Mouse (Mus musculus) G1E (cell line): ENCODE results near the gene Ptpn22. TPM values are rescaled to one million over a fixed set of nuclear protein-coding genes. Genes with fewer than 3 reads are reported as not detected.

Experiments used
- ATAC-seq: 2 replicates; pipeline ENCODE4 v1.8.0; 2016; ENCODE audit warnings: mild to moderate bottlenecking; ENCODE audit not compliant: insufficient number of reproducible peaks, poor library complexity, low FRiP score, severe bottlenecking; ENCODE audit errors: extremely low read depth
- DNase-seq: peaks from one replicate; pipeline ENCODE4 v3.0.0; 2012; ENCODE audit warnings: low spot score
- H3K27me3 ChIP-seq: 2 replicates; pipeline ENCODE4 v1.6.1; 2012; ENCODE audit warnings: mild to moderate bottlenecking, low read length, inconsistent platforms; ENCODE audit not compliant: insufficient read depth
- H3K36me3 ChIP-seq: replicated peaks from 2 replicates; pipeline ENCODE3; 2012; ENCODE audit warnings: mild to moderate bottlenecking, inconsistent platforms
- H3K4me1 ChIP-seq: 2 replicates; pipeline ENCODE4 v1.6.1; 2012; ENCODE audit warnings: low read depth, low read length, inconsistent platforms, mixed read lengths; ENCODE audit not compliant: insufficient read depth
- H3K4me3 ChIP-seq: 2 replicates; pipeline ENCODE4 v1.5.1; 2012; ENCODE audit warnings: low read depth, mild to moderate bottlenecking, inconsistent platforms, low read length, moderate library complexity, mixed read lengths
- H3K9me3 ChIP-seq: replicated peaks from 2 replicates; pipeline ENCODE4 v1.6.1; 2012; ENCODE audit warnings: inconsistent platforms
- CTCF ChIP-seq: IDR thresholded peaks from 2 replicates; pipeline ENCODE4 v1.5.1; 2012; ENCODE audit warnings: low read depth, low read length, inconsistent platforms, mixed read lengths
- GATA1 ChIP-seq: IDR thresholded peaks from 2 replicates; pipeline ENCODE4 v1.6.1; 2012; ENCODE audit warnings: borderline replicate concordance, low read length, inconsistent platforms, mixed read lengths
- GATA2 ChIP-seq: IDR thresholded peaks from 2 replicates; pipeline ENCODE4 v1.6.1; 2012; ENCODE audit warnings: low read depth, low read length, inconsistent platforms, borderline replicate concordance
- POLR2AphosphoS5 ChIP-seq: IDR thresholded peaks from 2 replicates; pipeline ENCODE4 v1.6.1; 2012; ENCODE audit warnings: low read depth, low read length, inconsistent platforms; ENCODE audit not compliant: insufficient replicate concordance
- TAL1 ChIP-seq: conservative IDR thresholded peaks from 2 replicates; pipeline ENCODE4 v1.6.1; 2012; ENCODE audit warnings: low read depth, low read length, inconsistent platforms, mixed read lengths
- polyA plus RNA-seq: library from polyadenylated mRNA; stranded (reverse); fragments of >175 nt; gene quantifications from 2 replicates; pipeline ENCODE4 v1.2.3, GENCODE M21; 2012
- total RNA-seq, 2 experiments: library from RNA; stranded (forward) in 1 of 2; stranded (reverse) in 1 of 2; fragments of 200-1000 nt in 1 of 2; fragments of >200 nt in 1 of 2; fragmentation: Nextera tagmentation in 1 of 2; gene quantifications; 2 replicates each; pipeline ENCODE4 v1.2.3; 2014 to 2017

Gene Ptpn22
- total and polyA plus RNA-seq, 3 experiments: 0.16 TPM; not detected in 2

- Histone ChIP-seq H3K4me1 (peaks cover 14% of the 10 kb centered on the region), H3K9me3 (no peaks in the 10 kb centered on the region), H3K36me3 (peaks cover 10% of the 10 kb centered on the region), H3K4me3 (peak overlapping the region; percentile 93), H3K27me3 (no peaks in the 10 kb centered on the region)
- peak; percentile 18 for DNase-seq
- no peak for ATAC-seq
- TF ChIP-seq POLR2AphosphoS5 (no peak), GATA1 (no peak), CTCF (no peak), GATA2 (no peak), TAL1 (no peak)
Measured at GRCm38 (mm10) chr3:103916205-103916838, 56.7 kb downstream of the Ptpn22 start.

GRCm38 (mm10) chr3:103916839-103917237 lies 57.2 kb downstream of the Ptpn22 start:
- ATAC-seq: no peak
- DNase-seq: no peak
- Histone ChIP-seq H3K4me3 (peak overlapping the region; percentile 93), H3K4me1 (peaks cover 19% of the 10 kb centered on the region), H3K27me3 (no peaks in the 10 kb centered on the region), H3K36me3 (peaks cover 12% of the 10 kb centered on the region), H3K9me3 (no peaks in the 10 kb centered on the region)
- TF ChIP-seq POLR2AphosphoS5 (no peak), GATA2 (no peak), CTCF (no peak), TAL1 (no peak), GATA1 (no peak)

- ATAC-seq: no peak
- Histone ChIP-seq H3K4me1 (peaks cover 38% of the 10 kb centered on the region), H3K9me3 (no peaks in the 10 kb centered on the region), H3K27me3 (no peaks in the 10 kb centered on the region), H3K4me3 (no peak overlapping the region; the same call in 1 of the 2 replicates), H3K36me3 (peaks cover 18% of the 10 kb centered on the region)
- no peak for TF ChIP-seq GATA1
- TF ChIP-seq CTCF: no peak
- no peak for TF ChIP-seq GATA2
- no peak for TF ChIP-seq POLR2AphosphoS5
- TF ChIP-seq TAL1: peak; percentile 76
- peak; percentile 12 for DNase-seq
Measured at GRCm38 (mm10) chr3:103920094-103920493, 60.5 kb downstream of the Ptpn22 start.

- Histone ChIP-seq H3K4me1 (peaks cover 35% of the 10 kb centered on the region), H3K9me3 (no peaks in the 10 kb centered on the region), H3K4me3 (no peak overlapping the region), H3K36me3 (peaks cover 35% of the 10 kb centered on the region), H3K27me3 (no peaks in the 10 kb centered on the region)
- DNase-seq (no peak), ATAC-seq (no peak)
- no peak for TF ChIP-seq GATA2
- no peak for TF ChIP-seq GATA1
- TF ChIP-seq POLR2AphosphoS5: no peak
- no peak for TF ChIP-seq TAL1
- TF ChIP-seq CTCF: no peak
Measured at GRCm38 (mm10) chr3:103925302-103925701, 65.7 kb downstream of the Ptpn22 start.

GRCm38 (mm10) chr3:103927511-103927910 lies 67.9 kb downstream of the Ptpn22 start:
- TF ChIP-seq GATA1 (no peak), POLR2AphosphoS5 (no peak), GATA2 (no peak), CTCF (no peak), TAL1 (no peak)
- peaks cover 27% of the 10 kb centered on the region for H3K4me1 ChIP-seq
- no peak overlapping the region for H3K4me3 ChIP-seq
- peaks cover 43% of the 10 kb centered on the region for H3K36me3 ChIP-seq
- no peaks in the 10 kb centered on the region for H3K27me3 ChIP-seq
- ATAC-seq (no peak), DNase-seq (no peak)
- H3K9me3 ChIP-seq: no peaks in the 10 kb centered on the region

- ATAC-seq (no peak), DNase-seq (no peak)
- Histone ChIP-seq H3K27me3 (no peaks in the 10 kb centered on the region), H3K4me1 (peaks cover 5% of the 10 kb centered on the region; the same call in 1 of the 2 replicates), H3K9me3 (no peaks in the 10 kb centered on the region), H3K36me3 (peaks cover 27% of the 10 kb centered on the region), H3K4me3 (no peak overlapping the region)
- TF ChIP-seq CTCF (no peak), GATA2 (no peak), POLR2AphosphoS5 (no peak), TAL1 (no peak), GATA1 (no peak)
Measured at GRCm38 (mm10) chr3:103944794-103945562, 85.4 kb downstream of the Ptpn22 start.
